In the genomic region with DNA sequence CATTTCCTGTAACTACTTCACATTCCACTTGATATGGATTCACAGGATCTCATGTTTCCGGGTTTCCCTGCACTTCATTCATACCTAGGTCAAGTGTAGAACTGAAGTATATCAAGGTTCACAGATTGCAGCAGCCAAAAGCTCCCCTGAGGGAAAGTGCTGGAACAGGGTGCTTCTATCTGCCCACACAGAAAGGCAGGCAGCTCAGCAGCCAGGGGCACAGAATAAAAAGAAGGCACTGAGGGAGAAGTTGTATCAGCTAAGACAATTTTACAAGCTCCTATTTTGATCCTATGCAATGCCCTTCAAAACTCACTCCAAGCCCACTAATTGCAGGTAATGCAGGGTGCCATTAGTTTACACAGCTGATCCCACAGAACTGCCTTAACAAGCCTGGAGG, we compare ENCODE assay signal across 12 mouse cellular contexts. TPM values are rescaled to one million over a fixed set of nuclear protein-coding genes. Genes with fewer than 3 reads are reported as not detected.
DNase-seq lines count a peak whose midpoint lies in the region; ATAC-seq and TF ChIP-seq lines count a peak whose summit lies in the region.
"Had no signal": no experiment of that assay in that cellular context is flagged by ENCODE, and none has a peak within 500 bp of the region (broad histone marks: within the 10 kb centered on the region; RNA-seq: fewer than 3 reads in every experiment).

No protein-coding gene starts in this region.

- in situ Hi-C loops in CH12.LX (cut with MboI; ENCODE audit: low pct_ligation_motif_present, low pct_unique_long_range_greater_than_20kb, low sequenced_read_pairs): no loop called here

- H3K27me3 ChIP-seq in kidney, postnatal 0 days (ENCODE audit: insufficient read depth, low read length): no peaks in the 10 kb centered on the region
- no peaks in the 10 kb centered on the region for H3K27me3 ChIP-seq in CH12.LX (replicated peaks)
- H3K27me3 ChIP-seq: Patski had no signal

- 0 out of 2 replicates have a peak, but pooled peaks cover 3% of the 10 kb centered on the region for H3K4me1 ChIP-seq in kidney, postnatal 0 days (replicated peaks; ENCODE audit: insufficient read depth, low read length)
- peaks cover 3 to 27% of the 10 kb centered on the region in 2 experiments for H3K4me1 ChIP-seq in CH12.LX (ENCODE audit: control insufficient read depth in 1 of 2, insufficient read depth in 2 of 2)
- peaks cover 10% of the 10 kb centered on the region; the same call in 1 of the 2 replicates for H3K4me1 ChIP-seq in embryonic fibroblast, embryonic 13.5 days (ENCODE audit: control insufficient read depth, insufficient read depth, low read length)

- H3K4me2 ChIP-seq in kidney, postnatal 0 days (ENCODE audit: low read length): peak overlapping the region; percentile 82; the same call in 1 of the 2 replicates
- peak overlapping the region; percentile 57 for H3K4me2 ChIP-seq in CH12.LX (ENCODE audit: insufficient read depth, low read depth, poor library complexity, severe bottlenecking)

- TF ChIP-seq CTCF in kidney, postnatal 0 days (IDR thresholded peaks at IDR 0.05; ENCODE audit: low read depth): no peak
- TF ChIP-seq CTCF in CH12.LX (conservative IDR thresholded peaks at IDR 0.05 in 1 of 2, IDR thresholded peaks at IDR 0.05 in 1 of 2; ENCODE audit: low read depth in 2 of 2, low read length in 2 of 2): no peak
- TF ChIP-seq CTCF in embryonic fibroblast, embryonic 13.5 days (IDR thresholded peaks at IDR 0.05; ENCODE audit: borderline replicate concordance, insufficient read depth, low read length): no peak

- no peak for TF ChIP-seq POLR2A in CH12.LX (IDR thresholded peaks at IDR 0.05; ENCODE audit: low read depth, low read length)
- no peak for TF ChIP-seq POLR2A in embryonic fibroblast, embryonic 13.5 days (IDR thresholded peaks at IDR 0.05; ENCODE audit: low read depth, low read length)

- H3K9ac ChIP-seq in kidney, postnatal 0 days (ENCODE audit: low read depth, low read length): no peak overlapping the region
- peak overlapping the region; percentile 91 for H3K9ac ChIP-seq in CH12.LX (ENCODE audit: insufficient read depth, low read depth)

- H3K36me3 ChIP-seq in kidney, postnatal 0 days (ENCODE audit: insufficient read depth, low read length): no peaks in the 10 kb centered on the region
- H3K36me3 ChIP-seq in CH12.LX (replicated peaks in 1 of 2; ENCODE audit: control insufficient read depth in 1 of 2, insufficient read depth in 1 of 2, low read length in 1 of 2): no peaks in the 10 kb centered on the region

- TF ChIP-seq EP300 in CH12.LX (IDR thresholded peaks at IDR 0.05; ENCODE audit: low read length): no peak

- no peaks in the 10 kb centered on the region for H3K9me3 ChIP-seq in kidney, postnatal 0 days (replicated peaks; ENCODE audit: low read length)
- peaks cover 3% of the 10 kb centered on the region for H3K9me3 ChIP-seq in CH12.LX (replicated peaks; ENCODE audit: low read length)

- no peak for DNase-seq in frontal cortex, postnatal 25 days (ENCODE audit: low spot score in 2 of 2)
- no peak for DNase-seq in kidney, postnatal 0 days (ENCODE audit: low spot score)
- no peak for DNase-seq in kidney, adult 9 months
- no peak for DNase-seq in CH12.LX (ENCODE audit: extremely low read depth)
- no peak for DNase-seq in right cerebral cortex, postnatal 25 days
- DNase-seq in layer of hippocampus, postnatal 14 days (ENCODE audit: low spot score in 2 of 2): no peak
- DNase-seq: B cell, adult 2 months; cerebellum, postnatal 25 days; heart, postnatal 36 days had no signal

- ATAC-seq in frontal cortex, adult (ENCODE audit: low TSS enrichment): peak; percentile 62
- ATAC-seq in kidney, postnatal 0 days (replicated peaks; ENCODE audit: low FRiP score, low read depth): no peak
- ATAC-seq: Patski had no signal

- 16% methylated on average over 1 of the region's 1 CpGs for WGBS in kidney, postnatal 0 days

- TF ChIP-seq RAD21 in CH12.LX (IDR thresholded peaks at IDR 0.05; ENCODE audit: low read depth, low read length): no peak

- dilution Hi-C loops in CH12.LX (cut with MboI; ENCODE audit: extremely low pct_ligation_motif_present, extremely low pct_unique_long_range_greater_than_20kb, low sequenced_read_pairs): no loop called here

- H3K27ac ChIP-seq in kidney, postnatal 0 days: no peak overlapping the region
- peak overlapping the region; percentile 76 for H3K27ac ChIP-seq in CH12.LX (ENCODE audit: insufficient read depth, low read depth)
- no peak overlapping the region for H3K27ac ChIP-seq in embryonic fibroblast, embryonic 13.5 days (ENCODE audit: insufficient read depth, low read length)

- peaks cover 66% of the 10 kb centered on the region for H3K79me2 ChIP-seq in CH12.LX (replicated peaks; ENCODE audit: control insufficient read depth, extremely low read depth, insufficient read depth, poor library complexity, severe bottlenecking)

- H3K4me3 ChIP-seq in kidney, postnatal 0 days (replicated peaks; ENCODE audit: low read depth, low read length): no peak overlapping the region
- peak overlapping the region; percentile 77 to 99 (median 99) for H3K4me3 ChIP-seq in CH12.LX (replicated peaks in 1 of 3; ENCODE audit: low read depth in 2 of 3, low read length in 2 of 3, poor library complexity in 1 of 3)
- peak overlapping the region; percentile 78 for H3K4me3 ChIP-seq in embryonic fibroblast, embryonic 13.5 days (ENCODE audit: insufficient read depth, low read length)

TF ChIP-seq in CH12.LX, 34 proteins besides CTCF, POLR2A, EP300 and RAD21:
- no peak for TF ChIP-seq NELFE (IDR thresholded peaks at IDR 0.05; ENCODE audit: low read depth, low read length)
- TF ChIP-seq MYC (IDR thresholded peaks at IDR 0.05; ENCODE audit: low read depth, low read length): no peak
- TF ChIP-seq MEF2A (IDR thresholded peaks at IDR 0.05; ENCODE audit: borderline replicate concordance, low read depth, low read length): no peak
- no peak for TF ChIP-seq CHD1 (IDR thresholded peaks at IDR 0.05; ENCODE audit: low read depth, low read length)
- TF ChIP-seq SMC3 (IDR thresholded peaks at IDR 0.05; ENCODE audit: low read depth, low read length): no peak
- no peak for TF ChIP-seq UBTF (IDR thresholded peaks at IDR 0.05; ENCODE audit: low read depth, low read length)
- no peak for TF ChIP-seq ZMIZ1 (IDR thresholded peaks at IDR 0.05; ENCODE audit: low read depth, low read length)
- no peak for TF ChIP-seq ZC3H11A (IDR thresholded peaks at IDR 0.05; ENCODE audit: low read depth, low read length)
- TF ChIP-seq ETS1 (conservative IDR thresholded peaks at IDR 0.05; ENCODE audit: low read depth, low read length): no peak
- no peak for TF ChIP-seq HCFC1 (IDR thresholded peaks at IDR 0.05; ENCODE audit: low read depth, low read length)
- no peak for TF ChIP-seq POLR2AphosphoS2 (IDR thresholded peaks at IDR 0.05; ENCODE audit: low read depth, low read length)
- TF ChIP-seq PAX5 (IDR thresholded peaks at IDR 0.05; ENCODE audit: low read length): no peak
- TF ChIP-seq ELF1 (IDR thresholded peaks at IDR 0.05; ENCODE audit: low read depth, low read length): no peak
- no peak for TF ChIP-seq JUN (IDR thresholded peaks at IDR 0.05; ENCODE audit: insufficient read depth, low read depth, low read length)
- no peak for TF ChIP-seq IRF4 (IDR thresholded peaks at IDR 0.05; ENCODE audit: low read depth, low read length)
- no peak for TF ChIP-seq MAFK (IDR thresholded peaks at IDR 0.05; ENCODE audit: insufficient replicate concordance, low read length)
- no peak for TF ChIP-seq KAT2A (IDR thresholded peaks at IDR 0.05; ENCODE audit: insufficient replicate concordance, low read length)
- TF ChIP-seq USF2 (conservative IDR thresholded peaks at IDR 0.05; ENCODE audit: low read depth, low read length): no peak
- TF ChIP-seq MAX (IDR thresholded peaks at IDR 0.05; ENCODE audit: low read length): no peak; the same call in 1 of the 2 replicates
- TF ChIP-seq MAZ (IDR thresholded peaks at IDR 0.05; ENCODE audit: low read depth, low read length): no peak

RNA-seq across cellular contexts. Expression of gene Fam3c, which starts 2.0 kb away (rescaled TPM):
- 65.0 and 65.4 TPM in 2 replicates for polyA plus RNA-seq in kidney, postnatal 0 days (2015; fragmentation: Nextera tagmentation; extraction: Ambion mirVana)
- total RNA-seq in CH12.LX (2012; rRNA removed) (95.9 and 121 TPM in 2 replicates), CH12.LX (2014; rRNA removed) (61.9 and 68.4 TPM in 2 replicates)
- 155 and 169 TPM in 2 replicates for polyA plus RNA-seq in CH12.LX (2012; ENCODE audit: insufficient read length, low read depth)
- polyA plus RNA-seq in embryonic fibroblast, embryonic 13.5 days (2011; ENCODE audit: insufficient read length, low read depth, missing spikeins): 94.7 and 128 TPM in 2 replicates
- total RNA-seq in layer of hippocampus, postnatal 14 days (2021): 10 to 100 TPM; 74.0 to 75.9 TPM
